Mouse (Mus musculus) naive thymus-derived CD4-positive, alpha-beta T cell, adult 2 months (primary cell): ENCODE results near the gene Lmo4.
A peak's percentile ranks its signal among the peaks of the same experiment; 100 is the strongest.

Source experiments
- DNase-seq: peaks from one replicate; pipeline ENCODE4 v3.0.0-alpha.2; 2011; ENCODE audit warnings: low read depth

The Lmo4 gene

DNA sequence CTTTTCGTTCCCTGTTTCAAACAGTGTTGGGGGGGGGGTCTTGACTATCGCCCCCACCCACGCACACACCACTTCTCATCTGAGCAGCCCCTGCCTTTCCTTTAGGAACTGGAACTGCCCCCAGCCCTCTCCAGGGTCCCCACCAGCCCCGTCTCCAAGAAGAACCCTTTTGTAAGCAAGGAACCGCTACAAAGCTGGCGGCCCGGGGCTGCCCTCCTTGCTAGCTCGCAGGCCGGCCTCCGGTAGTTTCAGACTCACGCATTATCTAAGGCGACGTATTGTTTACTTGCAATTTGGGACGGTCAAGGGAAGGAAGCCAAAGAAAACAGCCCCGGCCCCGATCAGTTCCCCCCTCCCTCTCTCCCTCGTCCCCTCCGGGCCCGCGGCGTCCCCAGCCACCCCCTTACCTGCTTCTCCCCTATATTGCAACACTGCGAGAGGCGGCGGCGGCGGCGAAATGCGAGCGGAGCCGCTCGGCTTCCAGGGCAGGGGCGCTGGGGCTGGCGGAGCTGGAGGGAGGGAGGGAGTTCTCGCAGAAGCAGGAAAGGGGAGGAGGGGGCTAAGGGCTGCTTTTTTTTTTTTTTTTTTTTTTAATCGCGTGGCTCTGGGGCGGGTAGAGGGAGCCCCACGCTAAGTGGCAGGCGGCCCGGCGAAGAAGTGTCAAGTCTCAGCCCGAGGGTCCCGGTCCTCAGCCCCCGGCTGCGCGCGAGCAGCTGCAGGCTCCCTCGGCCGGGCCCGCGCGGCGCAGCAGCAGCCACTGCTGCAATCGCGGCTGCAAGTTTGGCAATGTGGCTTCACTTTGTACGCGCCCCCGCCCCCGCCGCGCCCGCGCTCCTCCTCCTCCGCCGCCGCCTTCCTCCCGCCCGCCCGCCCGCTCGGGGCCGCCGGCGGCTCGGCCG is at the start of gene Lmo4:
Lmo4 (minus strand) TSS at position 808 of the 899 bp plus-strand sequence.
- peak; percentile 85 for DNase-seq

DNA sequence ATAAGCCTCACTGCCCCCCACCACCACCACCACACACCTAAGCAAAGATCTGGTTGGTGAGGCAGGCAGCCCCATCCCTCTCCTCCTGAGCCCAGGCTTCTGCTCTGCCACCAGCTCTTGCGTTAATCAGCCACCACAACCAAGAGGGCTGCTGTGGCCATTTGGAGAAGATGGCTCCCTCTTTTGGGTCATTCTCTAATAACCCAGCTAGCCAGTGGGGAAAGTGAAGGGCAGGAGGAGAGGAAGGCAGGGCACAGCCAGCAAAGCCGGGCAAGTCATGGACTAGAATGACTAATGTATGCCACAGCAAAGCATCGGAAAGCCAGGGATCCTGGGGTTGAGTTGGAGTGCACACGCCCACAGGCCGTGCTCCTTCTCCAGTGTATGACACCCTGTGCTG is 49.3 kb upstream of the Lmo4 start:
- DNase-seq, result no peak

DNA sequence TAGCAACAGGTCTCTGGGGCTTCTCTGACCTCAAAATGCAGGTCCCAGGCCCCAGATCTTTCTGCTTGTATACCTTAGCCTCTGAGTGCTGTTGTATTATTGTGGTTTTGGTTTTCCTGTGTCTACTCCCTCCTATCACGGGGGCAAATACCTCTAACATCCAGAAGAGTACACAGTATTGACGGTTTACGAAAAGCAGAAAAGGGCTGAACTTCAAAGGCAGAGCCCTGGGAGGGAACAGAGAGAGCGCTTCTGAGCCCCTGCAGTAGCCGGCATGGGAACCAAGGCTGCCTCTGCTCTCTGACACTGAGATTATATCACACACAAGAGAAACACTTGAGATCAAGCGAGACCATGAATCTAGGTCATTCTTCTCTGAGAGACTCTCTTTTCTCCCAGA is 48.0 kb upstream of the Lmo4 start:
- DNase-seq, result peak; percentile 66

DNA sequence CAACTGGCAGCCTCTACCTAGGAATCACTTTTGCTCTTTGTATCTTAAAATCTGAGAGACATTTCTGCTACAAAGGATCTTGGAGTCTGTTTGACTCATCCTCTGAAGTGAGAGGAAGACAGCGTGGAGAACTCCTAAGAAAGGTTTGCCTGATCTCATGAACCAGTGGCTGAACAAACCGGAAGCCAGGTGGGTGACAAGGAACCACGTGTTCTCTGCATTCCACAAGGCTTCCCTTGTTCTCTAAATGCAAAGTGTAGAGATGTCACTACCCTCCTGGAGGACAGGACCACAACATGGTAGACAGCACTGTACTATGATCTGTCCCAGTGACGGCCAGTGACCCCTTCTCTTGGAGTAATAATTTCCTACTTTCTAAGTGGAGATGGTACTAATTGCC is 47.1 kb upstream of the Lmo4 start:
- no peak for DNase-seq

DNA sequence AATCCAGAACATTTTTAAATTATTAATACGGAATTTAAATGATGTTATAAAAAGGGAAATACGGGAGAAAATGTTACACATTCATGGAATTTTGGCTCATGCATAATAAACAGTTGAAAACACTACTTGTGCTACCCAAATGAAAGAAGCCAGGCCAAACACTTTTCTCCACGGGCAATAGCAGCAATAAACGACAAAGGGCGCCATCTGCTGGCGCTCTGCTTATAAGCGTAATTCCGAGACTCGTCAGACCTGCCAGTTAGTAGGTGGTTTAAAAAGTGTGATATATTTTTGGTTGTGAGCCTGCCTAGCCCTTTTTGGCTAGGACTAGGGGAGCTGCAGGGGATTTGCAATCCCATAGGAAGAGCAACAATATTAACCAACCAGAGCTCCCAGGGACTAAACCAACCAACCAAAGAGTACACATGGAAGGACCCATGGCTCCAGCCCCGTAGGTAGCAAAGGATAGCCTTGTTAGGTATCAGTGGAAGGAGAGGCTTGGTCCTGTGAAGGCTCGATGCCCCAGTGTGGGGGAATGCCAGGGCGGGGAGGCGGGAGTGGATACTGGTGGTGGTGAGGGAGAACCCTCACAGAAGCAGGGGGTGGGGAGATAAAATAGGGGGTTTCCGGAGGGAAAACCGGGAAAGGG is 37.1 kb upstream of the Lmo4 start:
- DNase-seq, result peak; percentile 91

- DNase-seq, result no peak
These were observed 36.1 kb upstream of the Lmo4 start for GRCm38 (mm10) chr3:144241161-144241560.

GRCm38 (mm10) chr3:144238482-144238881 is 33.5 kb upstream of the Lmo4 start:
- no peak for DNase-seq

- no peak for DNase-seq
These were observed 27.5 kb upstream of the Lmo4 start for GRCm38 (mm10) chr3:144232347-144233008.

- DNase-seq, result peak; percentile 84
These were observed 26.9 kb upstream of the Lmo4 start for GRCm38 (mm10) chr3:144231931-144232330.

GRCm38 (mm10) chr3:144231419-144231818 is 26.4 kb upstream of the Lmo4 start:
- DNase-seq, result no peak

- no peak for DNase-seq
These were observed 25.0 kb upstream of the Lmo4 start for GRCm38 (mm10) chr3:144230016-144230415.

DNA sequence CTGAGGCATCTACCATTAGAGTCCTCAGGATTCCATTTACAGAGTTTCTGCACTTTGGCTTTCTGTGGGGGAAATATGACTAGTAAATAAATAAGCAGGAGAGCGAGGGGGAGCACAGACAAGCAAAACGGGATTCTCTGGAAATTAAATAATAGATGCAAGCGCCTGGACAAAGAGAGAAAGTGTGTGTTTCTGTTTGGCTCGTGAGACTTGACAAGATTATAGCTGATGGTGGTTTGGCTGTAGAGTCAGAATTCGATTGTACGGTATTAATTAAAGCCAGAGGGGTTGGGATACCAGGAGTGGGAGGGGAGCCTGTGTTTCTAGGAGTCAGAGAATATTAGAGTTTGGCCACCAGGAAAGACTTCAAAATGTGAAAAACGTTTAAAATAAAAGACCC is 24.3 kb upstream of the Lmo4 start:
- no peak for DNase-seq

DNA sequence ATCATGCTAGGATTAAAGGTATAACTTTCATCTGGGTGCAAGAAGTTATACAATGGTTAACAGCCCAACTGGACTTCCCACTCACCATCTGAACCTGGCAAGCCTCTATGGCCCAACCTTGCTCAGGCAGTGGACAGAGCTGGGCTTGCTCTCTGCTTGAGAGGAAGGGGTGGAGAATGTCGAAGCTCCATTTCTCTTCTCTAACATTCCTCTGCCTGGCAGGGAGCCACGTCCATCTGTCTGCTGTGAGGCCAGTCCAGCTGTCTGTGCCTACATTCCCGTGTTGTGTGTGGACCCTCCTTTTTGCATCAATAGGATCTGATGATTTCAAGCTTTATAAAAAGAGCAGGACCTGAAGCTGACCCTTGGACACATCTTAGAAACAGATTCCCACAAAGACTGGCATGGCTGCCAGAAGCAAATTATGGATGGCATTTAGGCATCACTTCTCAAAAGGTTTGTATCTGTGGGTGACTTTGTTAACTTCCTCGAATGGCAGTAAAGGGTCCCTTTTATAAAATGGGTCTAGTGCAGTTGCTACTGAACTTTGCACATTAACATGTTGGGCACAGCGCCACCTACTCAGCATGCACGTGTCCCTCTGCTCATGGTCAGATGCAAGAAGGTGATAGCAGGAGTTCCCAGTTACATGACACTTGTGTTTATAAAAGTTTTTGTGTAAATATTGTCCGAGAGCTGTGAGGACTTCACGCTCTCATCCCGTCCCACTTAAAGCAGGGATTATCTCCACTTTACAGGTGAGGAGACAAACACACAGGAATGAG is 20.6 kb upstream of the Lmo4 start:
- no peak for DNase-seq

DNA sequence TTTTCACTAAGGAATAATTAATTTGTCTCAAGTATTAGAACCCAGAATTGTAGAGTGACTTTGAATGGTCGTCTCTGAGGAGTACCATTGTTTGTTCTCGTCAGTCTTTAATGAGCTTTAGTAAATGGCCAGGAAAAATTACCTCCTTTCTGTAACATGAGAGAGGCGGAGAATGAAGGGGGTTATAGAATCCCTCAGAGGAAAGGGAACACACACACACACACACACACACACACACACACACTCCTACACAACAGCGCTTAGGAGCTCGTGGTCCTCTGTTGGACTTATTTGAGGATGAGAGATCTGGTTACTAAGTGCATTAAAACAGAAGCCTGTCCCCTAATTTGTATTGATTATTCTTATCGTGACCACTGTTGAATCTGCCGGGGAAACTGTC is 19.6 kb upstream of the Lmo4 start:
- DNase-seq, result no peak

DNA sequence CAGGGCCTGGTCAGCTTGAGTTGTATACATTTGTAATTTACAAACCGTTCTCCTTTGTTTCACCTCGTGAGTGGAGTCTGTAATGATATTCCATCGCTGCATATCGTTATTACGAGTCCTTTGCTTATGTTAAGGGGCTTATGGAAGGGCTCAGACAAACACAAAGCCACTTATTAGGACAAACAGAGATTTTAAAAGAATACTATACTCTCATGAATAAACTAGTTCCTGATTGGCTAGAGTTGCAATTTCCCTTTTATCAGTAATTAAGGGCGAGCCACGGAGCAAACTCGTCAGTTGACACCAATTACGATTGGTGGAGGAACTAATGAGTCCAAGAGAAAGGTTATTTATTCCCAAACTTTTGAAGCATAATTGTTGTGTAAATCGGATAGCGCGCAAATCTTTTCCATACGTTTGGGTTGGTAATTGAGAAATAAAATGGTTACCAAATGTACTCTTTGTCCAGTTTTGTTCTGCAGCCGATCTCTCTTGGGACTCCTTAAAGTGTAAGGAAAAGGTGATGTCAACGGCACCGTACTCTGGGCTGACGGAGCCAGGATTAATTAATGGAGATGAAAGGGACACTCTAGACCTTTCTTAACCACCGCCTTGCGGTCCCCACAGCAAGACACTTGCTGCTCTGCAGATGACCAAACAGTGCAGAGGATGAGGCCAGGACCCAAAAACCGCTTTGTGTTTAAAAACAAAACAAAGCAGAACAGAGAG is 18.5 kb upstream of the Lmo4 start:
- no peak for DNase-seq

DNA sequence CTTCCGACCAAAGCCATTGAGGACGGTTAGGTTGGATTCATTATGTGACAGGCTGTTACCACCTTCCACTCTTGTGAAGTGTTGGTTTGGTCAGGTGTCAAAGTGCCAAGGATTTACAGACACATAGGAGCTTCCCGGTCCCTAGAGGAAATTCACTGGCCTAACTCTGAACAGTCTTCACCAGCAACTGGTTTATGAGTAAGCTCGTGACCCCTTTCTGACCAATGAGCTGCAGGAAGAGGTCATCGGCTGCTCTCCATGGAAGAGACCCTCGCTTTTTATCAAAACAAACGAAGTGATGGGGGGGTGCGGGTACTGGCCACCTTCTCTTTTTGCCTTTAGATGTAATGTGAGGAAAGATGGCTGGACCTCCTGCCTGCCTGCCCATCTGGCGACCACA is 17.4 kb upstream of the Lmo4 start:
- no peak for DNase-seq

GRCm38 (mm10) chr3:144207498-144207897 is 2.5 kb upstream of the Lmo4 start:
- DNase-seq, result peak; percentile 86

- DNase-seq, result no peak
These were observed 1.9 kb upstream of the Lmo4 start for GRCm38 (mm10) chr3:144206942-144207341.

- DNase-seq, result no peak
These were observed 1.2 kb upstream of the Lmo4 start for GRCm38 (mm10) chr3:144206261-144206660.

DNA sequence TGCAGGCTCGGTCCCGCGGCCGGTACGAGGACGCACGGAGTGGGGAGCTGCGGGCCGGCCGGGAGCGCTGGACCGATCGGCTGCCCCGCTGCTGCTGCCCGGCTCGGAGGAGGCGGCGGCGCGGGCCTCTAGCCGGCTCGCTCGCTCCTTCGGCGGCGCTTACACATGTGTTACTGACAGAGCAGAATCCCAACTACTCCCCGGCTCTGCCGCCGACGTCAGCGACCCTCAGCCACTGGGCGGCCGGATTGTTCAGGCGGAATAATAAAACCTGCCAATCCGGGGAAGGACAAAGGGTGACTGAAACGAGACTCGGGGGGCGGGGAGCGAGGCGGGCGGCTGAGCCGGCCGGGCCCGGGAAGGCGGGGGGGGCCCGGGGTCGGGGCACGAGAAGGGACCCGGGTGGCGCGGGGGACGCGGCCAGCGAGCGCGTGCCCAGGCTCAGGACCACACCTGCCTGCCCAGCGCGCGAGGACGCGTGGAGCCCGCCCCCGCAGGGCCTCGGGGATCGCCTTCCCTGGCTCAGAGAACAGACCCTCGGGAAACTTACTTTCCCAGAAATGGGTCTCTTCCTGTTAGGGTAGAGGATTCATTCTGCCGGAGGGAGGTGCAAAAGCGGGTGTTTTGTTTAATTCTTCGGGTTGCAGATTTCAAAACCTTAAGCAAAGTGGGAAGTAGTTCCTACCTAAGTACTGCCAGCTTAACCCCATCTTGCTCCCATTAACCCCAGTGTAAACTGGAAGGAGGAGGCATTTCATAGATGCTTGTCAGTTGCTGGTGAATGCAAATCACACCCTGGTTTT is 532 bp upstream of the Lmo4 start:
- DNase-seq, result peak; percentile 88

DNA sequence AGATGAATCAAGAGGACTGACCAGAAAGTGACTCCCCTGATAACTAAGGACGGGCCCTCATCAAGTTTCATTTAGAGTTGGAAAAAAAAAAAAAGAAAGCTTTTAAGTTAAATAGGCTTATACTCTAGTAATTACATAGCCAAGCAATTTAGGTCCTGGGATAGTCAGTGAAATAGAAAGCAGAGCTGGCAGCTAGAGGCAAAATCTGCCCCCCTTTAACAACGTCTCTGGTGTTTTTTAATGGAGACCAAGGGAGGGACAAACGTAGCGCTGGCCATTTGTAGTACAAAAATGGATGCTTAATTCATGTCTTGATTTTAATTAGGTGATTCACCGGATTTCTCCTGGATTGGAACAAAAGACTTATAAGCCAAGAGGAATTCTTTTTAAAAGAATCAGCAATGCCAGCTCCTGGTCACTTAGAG is 1.0 kb downstream of the Lmo4 start:
- no peak for DNase-seq
